Mouse (Mus musculus) hindbrain, postnatal 0 days (tissue): ENCODE data around the gene C2cd5. TPM values are rescaled to one million over a fixed set of nuclear protein-coding genes. Genes with fewer than 3 reads are reported as not detected.

Experiments used
- ATAC-seq: fragments of 200-750 bp; cut with Nextera tagmentation; 2 replicates; pipeline ENCODE4 v1.8.0; 2017; ENCODE audit warnings: mild to moderate bottlenecking, moderate TSS enrichment, moderate library complexity
- DNase-seq: peaks from one replicate; pipeline ENCODE4 v3.0.0-alpha.2; 2015; ENCODE audit warnings: low spot score
- H3K27ac ChIP-seq: fragments of 300-500 bp; sonication (generic); 2 replicates; pipeline ENCODE4 v1.5.1; 2014; ENCODE audit warnings: mild to moderate bottlenecking
- H3K27me3 ChIP-seq: fragments of 300-500 bp; sonication (generic); 2 replicates; pipeline ENCODE4 v1.6.1; 2014; ENCODE audit warnings: low read length, mixed read lengths; ENCODE audit not compliant: insufficient read depth
- H3K36me3 ChIP-seq: fragments of 300-500 bp; sonication (generic); 2 replicates; pipeline ENCODE4 v1.6.1; 2014; ENCODE audit warnings: low read length, mixed read lengths; ENCODE audit not compliant: insufficient read depth
- H3K4me1 ChIP-seq: fragments of 300-500 bp; sonication (generic); 2 replicates; pipeline ENCODE4 v1.6.1; 2014; ENCODE audit warnings: antibody characterized with exemption, low read length, mixed read lengths; ENCODE audit not compliant: insufficient read depth
- H3K4me2 ChIP-seq: fragments of 300-500 bp; sonication (generic); 2 replicates; pipeline ENCODE4 v1.6.1; 2014; ENCODE audit warnings: low read depth, mild to moderate bottlenecking, low read length, moderate library complexity, mixed read lengths
- H3K4me3 ChIP-seq: fragments of 300-500 bp; sonication (generic); 2 replicates; pipeline ENCODE4 v1.5.1; 2014; ENCODE audit warnings: low read length
- H3K9ac ChIP-seq: fragments of 300-500 bp; sonication (generic); replicated peaks from 2 replicates; pipeline ENCODE4 v1.6.1; 2014; ENCODE audit warnings: mild to moderate bottlenecking, low read length, moderate library complexity, mixed read lengths
- H3K9me3 ChIP-seq: fragments of 300-500 bp; sonication (generic); 2 replicates; pipeline ENCODE4 v1.6.1; 2016; ENCODE audit warnings: low read length, mixed read lengths
- CTCF ChIP-seq: IDR thresholded peaks from 2 replicates; pipeline ENCODE4 v1.5.1; 2016; ENCODE audit warnings: antibody characterized with exemption, control low read depth, low read depth
- WGBS: fragments of 180-500 bp; shearing (Covaris S2); extraction: QIAGEN DNeasy Blood & Tissue Kit; methylation state at CpG from one replicate; pipeline ENCODE4 v1.1.7; 2014; 5-methylcytosine and 5-hydroxymethylcytosine counted together
- polyA plus RNA-seq: library from polyadenylated mRNA; unstranded; fragments of >200 nt; fragmentation: Nextera tagmentation; extraction: Ambion mirVana; gene quantifications from 2 replicates; pipeline ENCODE4 v1.2.1, GENCODE M21; 2015
- total RNA-seq: library from RNA; depleted of rRNA; stranded (reverse); fragments of >200 nt; gene quantifications from 2 replicates; pipeline ENCODE4 v1.2.3, GENCODE M21; 2014

Gene C2cd5
- total and polyA plus RNA-seq, 2 experiments from 2014 or later, result 24.4 to 38.2 TPM

- peak; percentile 49; the same call in 1 of the 2 replicates for ATAC-seq
- 38% methylated on average over 6 of the region's 6 CpGs for WGBS
- no peaks in the 10 kb centered on the region for H3K36me3 ChIP-seq
- H3K27me3 ChIP-seq, result no peaks in the 10 kb centered on the region
- H3K4me2 ChIP-seq, result no peak overlapping the region
- no peak for DNase-seq
- H3K4me3 ChIP-seq, result no peak overlapping the region
- TF ChIP-seq CTCF, result no peak
- H3K27ac ChIP-seq, result no peak overlapping the region; the same call in 1 of the 2 replicates
- H3K9me3 ChIP-seq, result no peaks in the 10 kb centered on the region
- H3K4me1 ChIP-seq, result no peaks in the 10 kb centered on the region
- H3K9ac ChIP-seq, result no peak overlapping the region
Observed at GRCm38 (mm10) chr6:142979665-142980660, 120.0 kb downstream of the C2cd5 start.

- no peak overlapping the region for H3K9ac ChIP-seq
- no peak overlapping the region for H3K4me3 ChIP-seq
- ATAC-seq, result no peak
- TF ChIP-seq CTCF, result no peak
- WGBS, result 36% methylated on average over 1 of the region's 1 CpGs
- H3K36me3 ChIP-seq, result no peaks in the 10 kb centered on the region
- H3K27ac ChIP-seq, result no peak overlapping the region
- no peaks in the 10 kb centered on the region for H3K4me1 ChIP-seq
- no peaks in the 10 kb centered on the region for H3K27me3 ChIP-seq
- no peaks in the 10 kb centered on the region for H3K9me3 ChIP-seq
- DNase-seq, result no peak
- H3K4me2 ChIP-seq, result no peak overlapping the region
Observed at GRCm38 (mm10) chr6:142977221-142977620, 122.7 kb downstream of the C2cd5 start.

- no peak for DNase-seq
- no peaks in the 10 kb centered on the region for H3K4me1 ChIP-seq
- no peaks in the 10 kb centered on the region for H3K9me3 ChIP-seq
- TF ChIP-seq CTCF, result no peak
- no peak for ATAC-seq
- no peak overlapping the region for H3K4me3 ChIP-seq
- H3K4me2 ChIP-seq, result no peak overlapping the region
- no peaks in the 10 kb centered on the region for H3K27me3 ChIP-seq
- WGBS, result 92% methylated on average over 7 of the region's 7 CpGs
- no peaks in the 10 kb centered on the region for H3K36me3 ChIP-seq
- no peak overlapping the region for H3K9ac ChIP-seq
- no peak overlapping the region for H3K27ac ChIP-seq
Observed at GRCm38 (mm10) chr6:142973289-142973688, 126.7 kb downstream of the C2cd5 start.

GRCm38 (mm10) chr6:142972205-142972604 is 127.7 kb downstream of the C2cd5 start:
- no peak overlapping the region for H3K27ac ChIP-seq
- TF ChIP-seq CTCF, result no peak
- H3K4me1 ChIP-seq, result no peaks in the 10 kb centered on the region
- H3K36me3 ChIP-seq, result no peaks in the 10 kb centered on the region
- ATAC-seq (no peak), DNase-seq (no peak)
- no peak overlapping the region for H3K4me2 ChIP-seq
- no peak overlapping the region for H3K9ac ChIP-seq
- WGBS, result 49% methylated on average over 2 of the region's 2 CpGs
- H3K4me3 ChIP-seq, result no peak overlapping the region
- no peaks in the 10 kb centered on the region for H3K27me3 ChIP-seq
- H3K9me3 ChIP-seq, result no peaks in the 10 kb centered on the region

GRCm38 (mm10) chr6:142967407-142967806 is 132.5 kb downstream of the C2cd5 start:
- H3K4me1 ChIP-seq, result no peaks in the 10 kb centered on the region
- no peak overlapping the region for H3K27ac ChIP-seq
- 94% methylated on average over 1 of the region's 1 CpGs for WGBS
- ATAC-seq (no peak), DNase-seq (no peak)
- H3K9ac ChIP-seq, result no peak overlapping the region
- no peaks in the 10 kb centered on the region for H3K27me3 ChIP-seq
- TF ChIP-seq CTCF, result no peak
- no peaks in the 10 kb centered on the region for H3K9me3 ChIP-seq
- no peak overlapping the region for H3K4me2 ChIP-seq
- H3K36me3 ChIP-seq, result no peaks in the 10 kb centered on the region
- H3K4me3 ChIP-seq, result no peak overlapping the region

- H3K36me3 ChIP-seq, result no peaks in the 10 kb centered on the region
- H3K27ac ChIP-seq, result peak overlapping the region; percentile 96
- peak overlapping the region; percentile 86 for H3K9ac ChIP-seq
- peak; percentile 92 for ATAC-seq
- DNase-seq, result peak; percentile 94
- under 1% methylated on average over 39 of the region's 39 CpGs for WGBS
- no peaks in the 10 kb centered on the region for H3K9me3 ChIP-seq
- no peaks in the 10 kb centered on the region for H3K27me3 ChIP-seq
- TF ChIP-seq CTCF, result peak; percentile 86
- peak overlapping the region; percentile 86 for H3K4me2 ChIP-seq
- H3K4me3 ChIP-seq, result peak overlapping the region; percentile 70
- H3K4me1 ChIP-seq, result peaks cover 9% of the 10 kb centered on the region
Observed at GRCm38 (mm10) chr6:142964531-142965385, 135.2 kb downstream of the C2cd5 start.
